Mouse (Mus musculus) right cerebral cortex, postnatal 14 days (tissue): ENCODE data around the gene Prmt2.
A peak's percentile ranks its signal among the peaks of the same experiment; 100 is the strongest.

Experiments used
- DNase-seq: peaks from one replicate; pipeline ENCODE4 v3.0.0; 2022

The Prmt2 gene

DNA sequence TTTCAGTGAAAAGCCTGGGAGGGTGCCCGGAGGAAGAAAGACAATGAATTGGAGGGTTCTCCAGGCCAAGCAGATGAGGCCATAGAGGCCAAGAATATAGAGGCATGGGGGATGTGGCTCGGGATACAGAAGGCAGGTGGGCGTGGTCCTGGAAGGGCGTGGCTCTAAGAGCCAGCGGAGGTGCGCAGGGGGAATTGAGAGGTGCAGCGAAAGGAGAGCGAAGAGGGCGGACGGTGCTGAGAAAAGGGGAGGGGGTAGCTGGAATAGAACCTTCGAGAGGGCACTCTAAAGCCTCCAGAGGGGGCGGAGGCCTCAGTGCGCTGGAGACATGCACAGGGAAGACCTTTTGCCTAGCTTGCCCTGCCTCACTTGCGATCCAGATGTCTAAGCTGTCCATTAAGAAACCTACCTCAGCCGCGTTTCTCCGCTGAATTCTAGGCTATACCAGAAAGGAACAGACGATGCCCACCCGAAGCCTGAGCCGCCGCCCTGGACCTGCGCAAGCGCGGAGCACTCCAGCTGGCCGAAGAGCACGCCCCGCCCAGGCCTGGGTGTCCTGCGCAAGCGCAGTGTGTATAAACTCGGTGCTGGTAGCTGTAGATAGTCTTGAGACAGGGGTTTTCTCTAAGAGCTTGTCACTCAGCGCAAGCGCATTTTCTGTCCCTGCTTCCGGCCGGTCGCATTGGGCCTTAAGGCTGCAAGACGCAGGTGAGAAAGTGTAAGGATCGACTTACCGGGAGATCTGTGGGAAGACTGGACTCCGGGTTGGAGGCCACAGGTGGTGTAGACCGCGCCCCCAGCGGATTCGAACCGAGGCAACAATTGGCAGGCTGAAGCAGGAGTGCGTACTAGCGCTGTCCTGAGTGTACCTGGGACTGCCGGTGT is at the start of gene Prmt2:
Gene Prmt2, minus strand, starts transcription at position 525 of the 885 bp plus-strand sequence.
- peak; percentile 84 for DNase-seq

DNA sequence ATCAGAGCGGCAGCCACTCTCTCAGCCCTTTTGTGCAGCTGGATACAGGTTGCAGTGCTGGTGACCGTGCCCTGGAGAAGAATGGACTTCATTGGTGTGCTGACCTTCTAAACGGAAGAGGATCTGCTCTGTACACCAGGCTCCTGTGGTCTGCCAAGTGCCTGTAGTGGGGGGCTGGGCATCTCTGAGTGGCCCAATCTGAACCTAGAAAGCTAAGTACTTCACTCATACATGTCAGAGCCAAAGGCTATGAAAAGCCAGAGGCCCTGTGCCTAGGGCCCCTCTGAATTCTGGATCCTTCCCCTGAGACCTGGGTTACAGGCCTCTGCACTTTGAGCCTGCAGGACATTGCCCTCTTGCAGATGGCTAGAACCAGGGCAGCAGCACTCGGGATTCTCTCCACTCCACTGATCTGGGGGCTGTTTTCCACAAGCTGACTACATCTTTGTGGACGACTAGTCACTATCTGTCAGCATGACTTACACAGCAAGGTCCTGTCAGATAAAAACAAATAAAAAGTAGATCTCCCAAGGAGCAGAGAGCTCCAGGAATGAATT is 41.0 kb upstream of the Prmt2 start:
- no peak for DNase-seq

DNA sequence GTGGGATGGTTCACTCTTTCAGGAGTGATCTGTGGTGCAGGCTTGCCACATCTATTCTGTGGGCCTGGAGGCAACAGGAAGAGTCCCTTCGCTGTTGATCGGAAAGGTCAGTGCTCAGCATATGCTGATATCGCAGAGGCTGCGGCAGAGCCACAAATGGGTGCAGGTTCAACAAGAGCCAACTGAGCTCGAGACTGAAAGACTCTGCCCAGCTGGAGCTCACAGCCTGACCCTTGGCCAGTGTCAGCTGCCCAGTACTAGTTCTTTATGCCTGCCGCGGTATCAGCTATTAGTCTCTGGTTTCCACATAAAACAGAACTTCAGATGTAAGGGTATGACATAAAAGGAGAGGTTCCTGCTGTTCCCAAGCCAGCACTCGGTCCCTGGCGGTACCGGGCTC is 37.6 kb upstream of the Prmt2 start:
- no peak for DNase-seq

DNA sequence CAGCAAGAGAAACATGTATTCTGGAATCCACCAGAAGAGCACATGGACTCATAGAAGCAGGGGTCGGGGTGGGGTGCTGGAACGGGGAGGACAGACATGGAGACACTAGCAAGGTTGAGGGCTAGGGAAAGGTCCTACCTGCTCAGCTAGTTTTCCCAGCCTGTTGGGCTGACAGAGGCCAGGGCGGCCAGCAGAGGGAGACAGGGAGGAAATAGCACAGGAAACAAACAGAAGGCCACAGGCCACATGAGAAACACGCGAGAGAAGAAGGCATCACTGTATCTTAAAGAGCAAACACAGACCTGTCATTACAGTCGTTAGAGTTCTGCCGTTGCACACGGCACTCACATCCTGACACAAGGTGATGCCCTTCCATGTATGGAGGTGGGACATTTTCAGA is 33.6 kb upstream of the Prmt2 start:
- peak; percentile 47 for DNase-seq

DNA sequence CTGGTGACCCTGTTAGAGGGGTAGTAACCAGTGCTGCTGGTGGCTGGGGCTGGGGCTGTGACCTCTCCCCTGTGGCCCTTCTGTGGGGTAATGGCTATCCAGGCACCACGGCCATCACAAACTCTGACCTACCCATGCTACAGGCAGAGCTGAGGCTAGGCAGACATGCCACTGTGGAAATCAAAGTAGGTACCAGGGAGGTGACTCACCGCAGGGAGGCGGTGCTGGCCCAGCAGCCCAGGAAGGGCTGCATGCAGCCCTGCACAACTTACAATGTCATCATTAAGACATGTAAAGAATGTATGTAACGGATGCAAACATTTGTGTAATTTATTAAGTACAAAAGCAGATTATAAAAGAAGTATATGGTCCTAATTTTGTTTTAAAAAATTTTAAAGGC is 24.8 kb upstream of the Prmt2 start:
- no peak for DNase-seq

DNA sequence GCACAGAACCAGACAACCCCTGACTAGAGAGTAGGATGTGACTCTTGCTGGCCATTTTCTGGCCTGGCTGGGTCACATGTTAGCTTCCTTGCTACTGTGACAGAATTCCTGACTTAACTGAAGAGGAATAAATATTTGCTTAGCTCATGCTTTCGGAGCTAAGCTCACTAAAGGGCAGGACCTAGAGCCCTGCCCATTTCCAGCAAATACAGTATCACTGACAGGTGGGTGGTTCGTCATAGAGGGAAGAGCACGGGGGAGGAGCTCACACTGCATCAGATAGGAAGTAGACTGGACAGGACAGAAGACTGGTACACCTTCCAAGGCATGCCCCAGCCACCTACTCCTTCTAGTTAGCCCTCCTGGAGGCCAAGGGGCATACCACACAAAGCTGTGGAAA is 23.8 kb upstream of the Prmt2 start:
- no peak for DNase-seq

DNA sequence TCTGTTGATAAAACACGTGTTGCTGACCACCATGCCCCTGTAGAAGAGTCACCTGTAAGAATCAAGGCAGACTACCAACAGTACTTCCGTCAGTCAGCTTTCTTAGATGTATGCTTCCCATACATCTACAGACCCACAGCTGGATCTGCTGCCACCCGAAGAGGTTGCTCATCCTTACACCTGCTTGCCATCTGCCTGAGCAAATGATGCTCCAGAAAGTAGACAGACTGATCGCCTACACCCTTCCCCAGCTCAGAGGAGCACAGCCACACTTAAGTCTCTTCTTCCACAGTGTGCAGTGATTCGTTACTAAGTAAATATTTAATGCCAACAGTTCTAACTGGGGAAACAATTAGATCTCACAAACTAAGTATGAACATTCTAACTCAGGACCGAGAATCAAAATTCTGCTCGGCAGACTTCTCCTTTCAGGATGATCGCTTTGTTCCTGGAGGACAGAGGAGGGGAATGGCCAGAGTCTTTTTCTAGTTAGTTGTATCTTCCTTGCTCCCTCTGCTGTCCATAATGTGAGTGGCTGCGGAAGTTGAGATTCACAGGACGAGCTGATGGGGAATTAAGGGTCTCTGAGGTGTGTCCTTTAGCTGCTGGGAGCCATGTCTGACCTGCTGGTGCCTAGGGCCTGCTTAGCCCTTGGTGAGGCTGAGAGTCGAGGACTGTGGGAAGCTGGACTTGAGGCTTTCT is 22.8 kb upstream of the Prmt2 start:
- DNase-seq, result no peak

DNA sequence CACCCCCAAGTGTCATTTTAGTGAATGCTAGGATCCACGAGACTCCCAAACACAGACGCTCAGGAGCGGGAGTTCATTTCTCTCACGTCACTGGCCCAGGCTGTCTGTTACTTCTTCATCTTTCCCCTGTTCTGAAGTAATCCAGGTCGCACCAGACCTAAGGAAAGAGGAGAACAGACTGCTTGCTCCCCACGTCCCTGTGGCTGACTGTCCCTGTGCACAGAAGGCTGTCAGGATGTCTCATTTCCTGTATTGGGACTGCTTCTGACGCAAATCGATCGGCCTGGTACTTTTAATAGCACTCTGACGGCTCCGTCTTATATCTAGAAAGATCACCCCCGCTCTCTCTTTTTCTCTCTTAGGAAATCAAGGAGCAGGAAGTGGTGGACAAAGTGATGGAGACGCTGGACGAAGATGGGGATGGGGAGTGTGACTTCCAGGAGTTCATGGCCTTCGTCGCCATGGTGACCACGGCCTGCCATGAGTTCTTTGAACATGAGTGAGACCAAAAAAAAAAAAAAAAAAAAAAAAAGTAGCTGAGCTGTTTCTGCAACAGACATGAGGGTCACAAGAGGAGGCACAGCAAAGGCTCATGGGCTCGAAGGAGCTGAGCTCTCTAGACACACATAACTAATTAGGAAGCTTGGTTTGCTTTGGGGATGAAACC is 22.0 kb upstream of the Prmt2 start:
- no peak for DNase-seq

DNA sequence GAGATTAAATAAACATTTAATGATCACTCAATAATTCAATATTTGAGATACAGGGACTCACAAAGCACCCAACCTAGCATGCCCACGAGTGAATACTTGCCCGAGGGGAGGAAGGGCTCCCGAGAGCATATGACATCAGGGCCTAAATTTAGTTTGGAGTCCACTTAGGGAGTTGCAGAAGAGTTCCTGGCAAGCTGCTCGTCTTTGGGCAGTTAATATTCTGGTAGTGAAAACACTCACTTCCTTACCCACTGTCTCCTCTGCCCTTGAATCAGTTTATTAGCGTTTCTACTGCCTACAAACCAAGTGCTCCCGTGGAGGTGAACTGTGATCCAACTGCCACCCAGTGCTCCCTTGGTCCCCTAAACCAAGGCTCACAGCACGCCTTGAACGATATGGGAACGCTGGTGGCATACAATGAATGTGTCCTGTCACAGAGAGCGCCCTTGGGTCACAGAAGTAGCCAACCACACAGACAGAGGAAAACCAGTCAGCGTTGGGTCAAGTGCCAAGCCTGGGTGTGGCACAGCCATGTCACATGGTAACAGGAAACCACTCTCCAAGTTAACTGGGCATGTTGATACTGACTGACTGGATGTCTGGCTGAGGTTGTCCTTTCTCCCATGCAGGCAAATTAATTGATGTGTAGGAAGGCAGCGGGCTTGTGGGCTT is 20.2 kb upstream of the Prmt2 start:
- DNase-seq, result no peak

DNA sequence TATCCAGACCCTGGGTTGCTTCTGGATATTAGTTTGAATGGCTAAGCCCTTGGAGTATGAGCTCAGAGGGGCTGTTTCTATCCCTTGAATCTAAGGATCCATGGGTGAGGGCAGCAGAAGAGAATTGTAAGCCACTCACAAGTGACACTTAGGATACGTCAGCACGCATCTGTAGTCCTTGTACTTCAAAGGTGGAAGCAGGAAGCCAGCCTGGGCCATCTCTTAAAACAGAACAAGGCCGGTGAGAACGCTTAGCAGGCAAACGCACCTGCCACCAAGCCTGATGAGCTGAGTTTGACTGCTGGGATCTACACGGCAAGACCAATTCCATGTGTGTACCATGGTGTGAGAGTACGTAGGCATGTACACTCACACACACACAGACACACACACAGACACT is 19.6 kb upstream of the Prmt2 start:
- no peak for DNase-seq

DNA sequence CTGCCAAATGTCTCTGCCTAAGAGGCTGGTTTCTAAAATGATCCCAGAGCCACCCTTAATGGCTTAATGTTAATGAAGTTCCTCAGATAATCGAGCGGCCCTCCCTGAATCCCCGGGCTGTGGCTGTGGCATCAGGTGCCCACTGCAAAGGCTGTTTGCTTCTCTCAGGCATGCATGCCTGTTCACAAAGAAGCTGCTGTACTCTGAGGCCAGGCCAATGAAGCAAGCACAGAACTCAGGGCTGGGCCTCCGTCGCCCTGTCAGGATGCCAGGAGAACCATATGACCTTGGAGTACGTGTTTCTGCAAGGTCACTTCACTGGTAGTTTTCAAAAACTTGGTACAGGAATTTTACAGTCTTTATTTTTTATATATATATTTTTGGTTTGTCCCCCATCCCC is 18.0 kb upstream of the Prmt2 start:
- no peak for DNase-seq

DNA sequence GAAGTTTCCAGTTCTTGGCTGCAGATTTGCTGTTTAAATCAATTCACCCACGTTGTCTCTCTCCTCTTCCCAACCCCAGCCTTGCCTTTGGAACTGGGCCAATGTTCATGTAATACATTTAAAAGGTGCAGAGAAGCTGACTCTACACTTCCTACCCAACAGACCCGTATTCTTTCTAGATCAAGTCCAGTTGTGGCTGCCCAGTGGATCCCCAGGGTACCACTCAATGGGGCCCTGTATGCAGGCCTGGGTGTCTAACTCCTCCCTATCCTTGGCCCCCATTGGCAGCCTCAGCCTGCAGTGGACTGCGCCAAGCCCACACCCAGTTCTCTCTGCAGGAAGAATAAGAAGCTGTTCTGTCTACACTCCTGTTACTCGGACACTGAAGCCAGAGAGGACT is 15.9 kb upstream of the Prmt2 start, which contains the start of gene S100b:
Gene S100b, plus strand, starts transcription at position 318 of the 400 bp plus-strand sequence.
- peak; percentile 52 for DNase-seq

DNA sequence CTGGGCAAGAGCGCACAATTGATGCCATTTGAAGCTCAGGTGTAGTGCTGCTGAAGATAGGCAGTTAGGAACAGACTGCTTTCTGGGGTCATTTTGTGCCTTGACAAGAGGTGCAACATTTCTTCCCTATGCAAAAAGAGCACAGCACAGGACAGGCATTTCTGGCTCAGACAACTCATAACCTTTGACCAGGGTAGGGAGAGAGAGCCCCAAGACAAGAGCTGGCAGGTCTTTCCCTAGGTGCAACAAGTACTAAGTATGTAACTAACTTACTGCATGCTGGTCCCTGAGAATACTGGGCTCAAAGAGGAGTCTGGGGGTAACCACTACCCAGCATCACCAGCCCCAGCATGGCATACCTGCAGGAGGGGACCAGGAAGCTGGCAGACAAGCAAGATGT is 15.4 kb upstream of the Prmt2 start:
- DNase-seq, result no peak

DNA sequence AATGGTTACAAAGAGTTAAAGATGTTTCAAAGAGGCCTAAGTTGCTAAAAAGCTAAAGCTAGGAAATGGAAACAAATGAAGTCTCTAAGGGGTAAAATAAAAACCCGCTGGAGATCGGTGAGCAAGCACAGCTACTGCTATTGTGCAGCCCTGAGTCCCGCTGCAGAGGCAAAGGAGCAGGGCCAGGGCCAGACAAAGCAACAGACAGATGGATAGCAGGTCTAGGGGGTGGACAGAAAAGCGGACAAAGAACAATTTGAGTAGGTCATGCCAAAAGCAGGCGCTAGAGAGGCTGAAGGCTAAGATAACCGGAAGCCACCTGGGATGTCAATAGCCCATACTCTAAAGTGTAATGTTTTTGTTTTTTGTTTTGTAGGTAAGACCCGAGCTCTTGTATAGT is 13.2 kb upstream of the Prmt2 start:
- DNase-seq, result no peak

DNA sequence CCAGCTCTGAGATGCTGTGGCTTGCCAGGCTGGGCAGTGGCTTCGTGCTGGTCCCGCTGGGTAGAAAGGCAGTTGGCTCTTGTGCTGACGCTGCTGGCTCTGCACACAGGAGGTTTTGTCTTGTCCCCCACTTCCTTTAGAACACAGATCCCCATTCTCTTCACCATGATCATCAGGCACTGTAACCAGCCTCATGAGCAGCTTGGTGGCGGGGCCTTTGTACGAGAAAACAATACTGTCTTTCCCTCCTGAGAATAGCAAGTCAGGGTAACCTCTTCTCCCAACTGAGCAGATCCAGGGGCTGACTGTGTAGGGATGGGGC is 10.9 kb upstream of the Prmt2 start:
- no peak for DNase-seq

DNA sequence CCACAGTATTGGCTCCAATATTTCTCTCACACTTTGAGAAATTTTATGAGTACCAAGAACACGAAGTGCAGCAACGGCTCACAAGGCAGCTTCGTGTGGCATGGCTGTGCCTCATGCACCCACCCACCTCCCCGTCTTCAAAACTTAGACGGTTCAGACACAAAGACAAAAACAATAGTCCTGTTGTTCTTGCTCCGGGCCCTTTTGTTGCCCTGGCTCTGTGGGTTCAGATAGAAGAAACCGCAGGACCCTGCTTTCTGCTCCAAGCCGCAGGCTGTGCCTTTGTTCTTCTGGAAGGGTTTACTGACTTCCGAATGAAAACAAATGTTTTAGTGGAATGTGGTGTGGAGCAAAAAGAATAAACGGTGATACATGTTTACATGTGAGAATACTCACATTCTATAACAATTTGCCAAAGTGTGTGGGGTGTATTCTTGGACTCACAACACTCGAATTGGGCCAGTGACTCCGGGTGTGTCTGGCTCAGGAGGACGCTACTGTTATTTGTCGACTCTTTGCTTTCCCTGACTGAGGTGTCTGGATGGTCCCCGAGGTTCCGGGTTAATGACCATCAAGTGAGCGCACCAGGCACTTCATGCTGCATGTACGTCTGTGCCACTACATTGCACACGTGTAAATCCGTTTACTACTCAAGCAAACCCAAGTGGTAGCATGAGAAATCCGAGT is 10.4 kb upstream of the Prmt2 start:
- no peak for DNase-seq

DNA sequence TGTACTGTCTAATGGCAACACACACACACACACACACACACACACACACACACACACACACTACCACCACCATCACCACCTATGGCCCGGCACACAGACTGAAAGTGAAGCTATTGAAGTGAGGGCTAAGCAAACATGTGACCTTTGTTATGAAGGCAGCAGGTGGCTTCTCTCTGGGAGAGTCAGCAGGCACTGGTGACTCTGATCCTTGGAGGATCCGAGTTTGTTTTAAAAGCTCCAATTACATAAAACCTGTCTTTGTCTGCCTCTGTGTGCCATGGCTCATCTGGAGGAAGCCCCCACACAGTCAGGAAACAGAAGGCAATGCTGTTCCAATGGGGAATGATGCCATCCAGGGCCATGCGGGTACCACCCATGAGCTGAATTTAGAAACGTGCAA is 8.9 kb upstream of the Prmt2 start:
- no peak for DNase-seq

DNA sequence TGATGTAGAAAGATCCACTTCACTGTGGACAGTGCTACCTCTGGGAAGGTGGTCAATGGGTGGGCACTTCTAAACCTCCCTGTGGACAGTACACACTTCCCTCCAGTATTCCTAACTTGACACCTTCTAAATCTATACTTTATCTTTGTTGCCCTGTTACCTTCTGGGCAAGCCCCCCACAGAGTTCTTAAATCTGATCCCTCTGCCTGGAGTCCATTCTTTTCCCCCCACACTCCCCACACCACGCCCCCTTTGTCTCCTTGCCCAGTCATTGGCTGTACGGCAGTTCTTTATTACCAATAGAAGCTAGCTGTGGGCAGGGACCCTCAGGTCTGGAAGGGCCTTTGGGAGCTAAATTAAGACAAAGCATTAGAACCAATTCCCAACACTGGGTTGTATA is 7.4 kb upstream of the Prmt2 start:
- DNase-seq, result no peak

DNA sequence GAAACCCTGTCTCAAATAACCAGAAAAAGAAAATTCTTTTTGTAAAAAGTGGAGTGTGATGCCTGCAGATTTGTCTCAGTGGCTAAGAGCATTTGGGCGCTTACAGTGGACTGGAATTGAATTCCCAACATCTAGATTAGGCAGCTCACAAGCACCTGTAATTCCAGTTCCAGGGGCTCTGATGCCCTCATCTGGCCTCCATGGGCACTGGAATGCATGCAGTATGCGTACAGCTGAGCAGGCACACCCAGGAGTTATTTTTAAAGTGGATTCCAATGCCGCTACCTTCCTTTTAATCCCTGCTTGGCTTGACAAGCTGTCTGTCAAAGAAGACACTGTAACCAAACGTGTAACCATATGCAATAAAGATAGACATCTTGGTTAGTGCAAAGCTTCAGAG is 1.7 kb upstream of the Prmt2 start:
- no peak for DNase-seq

DNA sequence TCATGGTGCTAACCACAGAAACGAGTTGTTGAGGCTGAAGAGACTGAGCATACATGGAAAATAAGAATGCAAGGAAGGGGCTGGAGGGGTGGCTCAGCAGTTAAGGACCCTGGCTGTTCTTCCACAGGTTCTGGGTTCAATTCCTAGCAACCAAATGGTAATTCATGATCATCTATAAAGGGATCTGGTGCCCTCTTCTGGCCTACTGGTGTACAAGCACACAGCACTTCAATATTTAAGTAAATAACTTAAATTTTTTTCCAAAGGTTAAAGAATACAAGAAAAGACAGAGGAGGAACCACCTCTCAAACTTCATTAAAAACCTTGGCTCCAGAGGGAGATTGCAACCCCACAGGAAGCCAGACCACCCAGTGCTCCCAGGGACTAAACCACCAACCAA is 8.0 kb downstream of the Prmt2 start:
- DNase-seq, result no peak

DNA sequence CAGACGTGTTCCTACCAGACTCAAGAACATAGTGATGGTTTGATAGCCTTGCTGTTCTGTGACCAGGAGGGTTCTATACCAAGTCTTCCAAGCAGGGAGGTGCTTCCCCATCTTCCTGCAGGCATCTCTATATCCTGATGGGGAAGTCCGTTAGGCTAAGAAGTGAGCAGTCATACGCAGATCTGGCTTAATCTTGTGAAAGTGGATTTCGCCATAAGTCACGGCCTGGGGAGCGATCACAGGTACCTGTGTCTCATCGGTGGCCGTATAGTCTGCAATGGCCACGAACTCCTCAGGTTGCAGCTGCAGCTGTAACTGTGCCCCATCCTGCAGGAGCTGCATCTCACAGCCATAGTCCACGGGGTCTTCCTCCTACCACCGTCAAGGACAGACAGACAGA is 11.7 kb downstream of the Prmt2 start:
- no peak for DNase-seq

DNA sequence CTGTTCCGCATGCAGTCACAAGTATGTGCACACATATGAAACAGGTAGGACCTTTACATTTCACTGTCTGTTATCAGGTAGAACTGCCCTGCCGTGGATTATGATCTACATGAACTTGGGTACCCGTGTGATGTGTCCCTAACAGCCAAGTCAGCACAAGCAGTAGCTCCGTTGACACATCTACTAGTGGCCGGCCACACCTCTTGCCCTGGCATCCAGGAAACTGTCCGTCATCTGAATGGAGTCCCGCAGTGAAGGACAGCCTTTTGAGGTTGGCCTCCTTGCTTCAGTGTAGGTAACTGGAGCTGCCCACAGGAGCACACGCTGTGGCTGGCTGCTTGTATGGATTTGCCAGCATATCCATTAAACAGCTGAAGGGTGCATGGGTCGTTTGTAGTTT is 19.4 kb downstream of the Prmt2 start:
- DNase-seq, result no peak

DNA sequence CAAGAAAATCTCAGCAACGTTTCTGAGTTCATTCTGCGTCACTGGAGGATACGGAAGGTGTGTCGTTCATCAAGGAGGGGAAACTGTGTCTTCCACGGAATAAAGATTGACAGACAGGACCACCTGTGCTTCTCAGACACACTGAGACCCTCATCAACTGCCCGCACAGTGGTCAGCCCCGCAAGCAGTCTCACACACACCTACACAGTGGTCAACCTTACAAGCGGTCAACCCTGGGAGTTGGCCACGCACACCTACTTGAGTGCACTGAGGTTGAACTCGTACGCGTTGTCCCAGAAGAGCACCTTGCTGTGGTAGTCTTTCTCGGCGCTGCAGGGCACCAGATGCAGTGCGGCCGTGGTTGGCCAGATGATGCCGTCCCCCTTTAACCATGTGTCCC is 20.6 kb downstream of the Prmt2 start:
- DNase-seq, result no peak
